Mouse (Mus musculus) right cerebral cortex, postnatal 4 days (tissue): Measurements from ENCODE around the gene Cdc37.

Source experiments
- DNase-seq: peaks from one replicate; pipeline ENCODE4 v3.0.0-alpha.2; 2022

Gene Cdc37

GRCm38 (mm10) chr9:21167140-21168097 lies 17.6 kb upstream of the Cdc37 start:
- no peak for DNase-seq

GRCm38 (mm10) chr9:21166516-21166915 lies 16.7 kb upstream of the Cdc37 start:
- DNase-seq: peak; percentile 25

- peak; percentile 85 for DNase-seq
Observed at GRCm38 (mm10) chr9:21165952-21166451, 16.2 kb upstream of the Cdc37 start.

- DNase-seq: peak; percentile 85
Observed at GRCm38 (mm10) chr9:21165041-21165951, 15.5 kb upstream of the Cdc37 start, which contains the start of gene Pde4a. TSS of gene Pde4a (plus strand) at chr9:21165714.

GRCm38 (mm10) chr9:21164072-21164471 lies 14.3 kb upstream of the Cdc37 start:
- peak; percentile 55 for DNase-seq

- DNase-seq: peak; percentile 46
Observed at GRCm38 (mm10) chr9:21163086-21164050, 13.6 kb upstream of the Cdc37 start.

GRCm38 (mm10) chr9:21161209-21161909 lies 11.6 kb upstream of the Cdc37 start:
- DNase-seq: peak; percentile 92

GRCm38 (mm10) chr9:21154787-21155186 lies 5.0 kb upstream of the Cdc37 start:
- no peak for DNase-seq

- DNase-seq: no peak
Observed at GRCm38 (mm10) chr9:21153833-21154232, 4.1 kb upstream of the Cdc37 start.

GRCm38 (mm10) chr9:21153331-21153730 lies 3.5 kb upstream of the Cdc37 start:
- no peak for DNase-seq

- peak; percentile 44 for DNase-seq
Observed at GRCm38 (mm10) chr9:21152715-21153114, 2.9 kb upstream of the Cdc37 start.

GRCm38 (mm10) chr9:21149077-21149653 lies 617 bp downstream of the Cdc37 start:
- DNase-seq: no peak

GRCm38 (mm10) chr9:21148427-21148826 lies 1.4 kb downstream of the Cdc37 start:
- DNase-seq: no peak

- no peak for DNase-seq
Observed at GRCm38 (mm10) chr9:21146722-21147121, 3.1 kb downstream of the Cdc37 start.

- DNase-seq: no peak
Observed at GRCm38 (mm10) chr9:21145431-21145830, 4.4 kb downstream of the Cdc37 start.

- no peak for DNase-seq
Observed at GRCm38 (mm10) chr9:21144361-21144760, 5.4 kb downstream of the Cdc37 start.

- no peak for DNase-seq
Observed at GRCm38 (mm10) chr9:21141922-21142321, 7.9 kb downstream of the Cdc37 start.

- no peak for DNase-seq
Observed at GRCm38 (mm10) chr9:21138386-21138785, 11.4 kb downstream of the Cdc37 start.

GRCm38 (mm10) chr9:21137229-21137628 lies 12.6 kb downstream of the Cdc37 start:
- DNase-seq: peak; percentile 61

- DNase-seq: no peak
Observed at GRCm38 (mm10) chr9:21136401-21136800, 13.4 kb downstream of the Cdc37 start.

GRCm38 (mm10) chr9:21135941-21136381 lies 13.8 kb downstream of the Cdc37 start:
- DNase-seq: no peak
